Mouse (Mus musculus) CH12.LX (cell line): ENCODE measurements at regions not wholly inside any gene's neighbourhood (a gene's known extent, or its start where the extent isn't known, plus 50 kb on each side); places are given as distances from the start of the nearest gene placed in this dataset.

Experiments
- DNase-seq: peaks from one replicate; pipeline ENCODE4 v3.0.0-alpha.2; 2013; ENCODE audit errors: extremely low read depth
- H3K27ac ChIP-seq: 2 replicates; pipeline ENCODE4 v1.5.1; 2012; ENCODE audit warnings: low read depth, mild to moderate bottlenecking, control low read depth, moderate library complexity; ENCODE audit not compliant: insufficient read depth
- H3K27me3 ChIP-seq: replicated peaks from 2 replicates; pipeline ENCODE3; 2012; ENCODE audit warnings: inconsistent platforms
- H3K36me3 ChIP-seq, 2 experiments: replicated peaks in 1 of 2; 2 replicates each; pipeline versions ENCODE3 to v1.6.1; 2012; ENCODE audit warnings: inconsistent platforms in 1 of 2, low read length in 1 of 2, mild to moderate bottlenecking in 1 of 2, mixed read lengths in 1 of 2, moderate library complexity in 1 of 2; ENCODE audit not compliant: control insufficient read depth in 1 of 2, insufficient read depth in 1 of 2
- H3K4me1 ChIP-seq, 2 experiments: 2 replicates each; pipeline ENCODE4 v1.6.1; 2012; ENCODE audit warnings: inconsistent platforms in 1 of 2, moderate library complexity in 1 of 2; ENCODE audit not compliant: insufficient read depth in 2 of 2, control insufficient read depth in 1 of 2
- H3K4me2 ChIP-seq: 2 replicates; pipeline ENCODE4 v1.6.1; 2012; ENCODE audit warnings: low read depth, mild to moderate bottlenecking, control low read depth; ENCODE audit not compliant: poor library complexity, insufficient read depth, severe bottlenecking
- H3K4me3 ChIP-seq, 3 experiments: fragments of 150-350 bp in 1 of 3; sonication (generic) in 1 of 3; replicated peaks in 1 of 3; 2 replicates each; pipeline versions ENCODE3 to v1.5.1; 2011 to 2012; ENCODE audit warnings: low read depth in 2 of 3, low read length in 2 of 3, mild to moderate bottlenecking in 2 of 3, moderate library complexity in 2 of 3, control low read depth in 1 of 3, improper control_type of control experiment in 1 of 3, inconsistent platforms in 1 of 3, mixed read lengths in 1 of 3; ENCODE audit not compliant: poor library complexity in 1 of 3
- H3K79me2 ChIP-seq: replicated peaks from 2 replicates; pipeline ENCODE4 v1.6.1; 2012; ENCODE audit warnings: mild to moderate bottlenecking, moderate library complexity; ENCODE audit not compliant: control insufficient read depth, poor library complexity, insufficient read depth, severe bottlenecking; ENCODE audit errors: extremely low read depth
- H3K9ac ChIP-seq: 2 replicates; pipeline ENCODE4 v1.6.1; 2012; ENCODE audit warnings: low read depth, mild to moderate bottlenecking, control low read depth, moderate library complexity; ENCODE audit not compliant: insufficient read depth
- H3K9me3 ChIP-seq: replicated peaks from 2 replicates; pipeline ENCODE3; 2012; ENCODE audit warnings: low read length, inconsistent platforms, mixed read lengths
- E2F4 ChIP-seq: IDR thresholded peaks from 2 replicates; pipeline ENCODE4 v1.6.1; 2011; ENCODE audit warnings: low read depth, low read length, improper control_type of control experiment; ENCODE audit not compliant: insufficient replicate concordance
- ELF1 ChIP-seq: IDR thresholded peaks from 2 replicates; pipeline ENCODE4 v1.6.1; 2014; ENCODE audit warnings: low read depth, mild to moderate bottlenecking, inconsistent platforms, low read length, improper control_type of control experiment
- ETS1 ChIP-seq: conservative IDR thresholded peaks from 2 replicates; pipeline ENCODE4 v1.6.1; 2012; ENCODE audit warnings: low read depth, mild to moderate bottlenecking, inconsistent platforms, low read length, improper control_type of control experiment, moderate library complexity
- GABPA ChIP-seq: IDR thresholded peaks from 2 replicates; pipeline ENCODE4 v1.6.1; 2012; ENCODE audit warnings: low read depth, low read length, improper control_type of control experiment, inconsistent platforms; ENCODE audit not compliant: insufficient replicate concordance
- JUN ChIP-seq: IDR thresholded peaks from 2 replicates; pipeline ENCODE4 v1.6.1; 2011; ENCODE audit warnings: low read depth, mild to moderate bottlenecking, low read length, improper control_type of control experiment, moderate library complexity; ENCODE audit not compliant: insufficient read depth
- JUND ChIP-seq: conservative IDR thresholded peaks from 2 replicates; pipeline ENCODE4 v1.6.1; 2011; ENCODE audit warnings: low read depth, low read length, improper control_type of control experiment
- MAFK ChIP-seq: IDR thresholded peaks from 2 replicates; pipeline ENCODE4 v1.6.1; 2011; ENCODE audit warnings: low read length, improper control_type of control experiment; ENCODE audit not compliant: insufficient replicate concordance
- MAX ChIP-seq: IDR thresholded peaks from 2 replicates; pipeline ENCODE4 v1.6.1; 2011; ENCODE audit warnings: low read length, improper control_type of control experiment
- PAX5 ChIP-seq: IDR thresholded peaks from 2 replicates; pipeline ENCODE4 v1.6.1; 2012; ENCODE audit warnings: low read length, inconsistent platforms, mixed read lengths
- RAD21 ChIP-seq: IDR thresholded peaks from 2 replicates; pipeline ENCODE4 v1.6.1; 2011; ENCODE audit warnings: low read depth, mild to moderate bottlenecking, low read length, improper control_type of control experiment, moderate library complexity
- RCOR1 ChIP-seq: conservative IDR thresholded peaks from 2 replicates; pipeline ENCODE4 v1.6.1; 2012; ENCODE audit warnings: low read depth, mild to moderate bottlenecking, inconsistent platforms, low read length, improper control_type of control experiment
- SIN3A ChIP-seq: IDR thresholded peaks from 2 replicates; pipeline ENCODE4 v1.6.1; 2012; ENCODE audit warnings: low read length, improper control_type of control experiment, inconsistent platforms
- TCF12 ChIP-seq: IDR thresholded peaks from 2 replicates; pipeline ENCODE4 v1.6.1; 2014; ENCODE audit warnings: low read depth, mild to moderate bottlenecking, inconsistent platforms, low read length, improper control_type of control experiment
- UBTF ChIP-seq: IDR thresholded peaks from 2 replicates; pipeline ENCODE4 v1.6.1; 2012; ENCODE audit warnings: low read depth, mild to moderate bottlenecking, inconsistent platforms, low read length, improper control_type of control experiment, moderate library complexity
- USF1 ChIP-seq: IDR thresholded peaks from 2 replicates; pipeline ENCODE4 v1.6.1; 2014; ENCODE audit warnings: low read depth, mild to moderate bottlenecking, inconsistent platforms, low read length, improper control_type of control experiment
- ZC3H11A ChIP-seq: IDR thresholded peaks from 2 replicates; pipeline ENCODE4 v1.6.1; 2012; ENCODE audit warnings: low read depth, mild to moderate bottlenecking, inconsistent platforms, low read length, improper control_type of control experiment
- ZKSCAN1 ChIP-seq: IDR thresholded peaks from 2 replicates; pipeline ENCODE4 v1.6.1; 2012; ENCODE audit warnings: low read depth, inconsistent platforms, low read length, improper control_type of control experiment, borderline replicate concordance
- ZMIZ1 ChIP-seq: IDR thresholded peaks from 2 replicates; pipeline ENCODE4 v1.6.1; 2012; ENCODE audit warnings: low read depth, mild to moderate bottlenecking, inconsistent platforms, low read length, improper control_type of control experiment
- ZNF384 ChIP-seq: IDR thresholded peaks from 2 replicates; pipeline ENCODE4 v1.6.1; 2012; ENCODE audit warnings: low read depth, low read length, improper control_type of control experiment, inconsistent platforms
- dilution Hi-C: fragments of 300-500 bp; cut with MboI; formaldehyde crosslinking; loops from 2 replicates; pipeline ENCODE4 v1.14.3; 2020; ENCODE audit warnings: low sequenced_read_pairs; ENCODE audit not compliant: extremely low pct_unique_long_range_greater_than_20kb, extremely low pct_ligation_motif_present
- in situ Hi-C: fragments of 300-500 bp; cut with MboI; formaldehyde crosslinking; loops from 3 replicates; pipeline ENCODE4 v1.14.3; 2019; ENCODE audit warnings: low sequenced_read_pairs, low pct_ligation_motif_present, low pct_unique_long_range_greater_than_20kb, mixed read lengths

- Histone ChIP-seq H3K27me3 (no peaks in the 10 kb centered on the region), H3K4me1 (no peaks in the 10 kb centered on the region; a peak in 1 of 4 replicates), H3K9ac (no peak overlapping the region), H3K27ac (no peak overlapping the region), H3K79me2 (no peaks in the 10 kb centered on the region), H3K36me3 (no peaks in the 10 kb centered on the region), H3K4me2 (no peak overlapping the region), H3K4me3 (no peak overlapping the region), H3K9me3 (no peaks in the 10 kb centered on the region)
- dilution Hi-C loops (no loop called here), in situ Hi-C loops (no loop called here)
- TF ChIP-seq JUND (no peak), ZMIZ1 (no peak), PAX5 (no peak), ZC3H11A (no peak), USF1 (no peak), MAX (no peak), ELF1 (no peak), MAFK (no peak), ETS1 (no peak), UBTF (no peak), JUN (no peak), SIN3A (no peak), E2F4 (no peak), ZKSCAN1 (no peak)
- DNase-seq, result no peak
Measured at GRCm38 (mm10) chr11:25040983-25041382, 963.1 kb downstream of the Bcl11a start.

DNA sequence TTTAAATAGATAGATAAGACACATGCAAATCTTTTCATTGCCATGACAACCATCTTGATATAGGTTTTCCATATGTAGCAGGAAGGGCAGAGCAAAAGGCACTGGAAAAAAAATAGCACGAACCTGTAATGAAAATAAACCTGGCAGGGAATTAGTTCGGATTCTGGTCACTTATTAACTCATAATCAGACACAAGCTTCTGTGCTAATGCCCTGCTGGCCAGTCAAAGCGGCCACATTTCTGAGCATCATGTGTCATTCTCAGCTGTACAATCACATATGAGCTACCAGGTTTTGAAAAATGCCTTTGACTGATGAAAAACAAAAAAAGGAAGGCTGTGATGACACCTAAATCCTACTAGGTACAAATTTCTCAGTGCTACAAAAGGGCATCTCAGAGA, 964.9 kb downstream of the Bcl11a start:
- no peaks in the 10 kb centered on the region for H3K79me2 ChIP-seq
- no peak for DNase-seq
- H3K9me3 ChIP-seq, result no peaks in the 10 kb centered on the region
- no peak overlapping the region for H3K27ac ChIP-seq
- no peaks in the 10 kb centered on the region; a peak in 1 of 4 replicates for H3K4me1 ChIP-seq
- H3K27me3 ChIP-seq, result no peaks in the 10 kb centered on the region
- no peak for TF ChIP-seq MAX
- in situ Hi-C loops, result no loop called here
- no peak overlapping the region for H3K9ac ChIP-seq
- no peak overlapping the region for H3K4me2 ChIP-seq
- H3K4me3 ChIP-seq, result no peak overlapping the region
- H3K36me3 ChIP-seq, result no peaks in the 10 kb centered on the region
- dilution Hi-C loops, result no loop called here

DNA sequence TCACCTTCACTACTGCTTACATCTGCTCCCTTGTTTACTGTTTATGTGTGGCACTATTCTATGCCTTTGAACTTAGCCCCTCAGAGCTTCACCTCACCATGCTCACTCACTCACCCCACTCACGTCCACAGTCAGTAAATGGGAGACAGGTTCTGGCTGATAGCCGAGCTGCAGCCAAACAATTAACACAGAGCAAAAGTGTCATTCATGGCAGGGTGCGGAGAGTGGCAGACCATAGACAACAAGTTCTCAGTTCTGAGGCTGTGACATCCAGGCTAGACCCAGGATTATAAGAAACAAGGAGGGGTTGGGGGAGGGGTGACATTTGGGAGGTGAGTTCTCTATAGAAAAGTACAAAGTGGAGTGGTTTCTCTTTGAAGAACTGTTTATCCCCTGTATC, 967.5 kb downstream of the Bcl11a start:
- Histone ChIP-seq H3K27me3 (no peaks in the 10 kb centered on the region), H3K27ac (no peak overlapping the region), H3K9me3 (no peaks in the 10 kb centered on the region), H3K9ac (no peak overlapping the region), H3K4me1 (no peaks in the 10 kb centered on the region; a peak in 1 of 4 replicates), H3K4me3 (no peak overlapping the region), H3K79me2 (no peaks in the 10 kb centered on the region), H3K4me2 (no peak overlapping the region), H3K36me3 (no peaks in the 10 kb centered on the region)
- dilution Hi-C loops, result no loop called here
- DNase-seq, result no peak
- in situ Hi-C loops, result no loop called here
- TF ChIP-seq JUND (no peak), MAX (no peak), SIN3A (no peak), ELF1 (no peak), USF1 (no peak), ETS1 (no peak), GABPA (no peak), JUN (no peak), TCF12 (no peak), RCOR1 (no peak), ZNF384 (no peak), RAD21 (no peak)
